Mouse (Mus musculus) kidney, embryonic 14.5 days (tissue): ENCODE measurements at regions not wholly inside any gene's neighbourhood (a gene's known extent, or its start where the extent isn't known, plus 50 kb on each side); places are given as distances from the start of the nearest gene placed in this dataset.
A peak's percentile ranks its signal among the peaks of the same experiment; 100 is the strongest.

ENCODE experiments used
- ATAC-seq: fragments of 200-750 bp; cut with Nextera tagmentation; 2 replicates; pipeline ENCODE4 v1.8.0; 2017; ENCODE audit warnings: moderate number of reproducible peaks, mild to moderate bottlenecking, moderate TSS enrichment, moderate library complexity; ENCODE audit not compliant: low FRiP score, low TSS enrichment
- H3K27ac ChIP-seq: fragments of 300-500 bp; sonication (generic); 2 replicates; pipeline ENCODE4 v1.5.1; 2014; ENCODE audit warnings: low read depth, mild to moderate bottlenecking, low read length, moderate library complexity, mixed read lengths
- H3K27me3 ChIP-seq: fragments of 300-500 bp; sonication (generic); 2 replicates; pipeline ENCODE4 v1.6.1; 2014; ENCODE audit warnings: mild to moderate bottlenecking, low read length; ENCODE audit not compliant: control insufficient read depth, insufficient read depth
- H3K36me3 ChIP-seq: fragments of 300-500 bp; sonication (generic); 2 replicates; pipeline ENCODE4 v1.6.1; 2014; ENCODE audit warnings: low read length, mixed read lengths; ENCODE audit not compliant: control insufficient read depth, insufficient read depth
- H3K4me1 ChIP-seq: fragments of 300-500 bp; sonication (generic); 2 replicates; pipeline ENCODE4 v1.6.1; 2014; ENCODE audit warnings: low read length, mixed read lengths; ENCODE audit not compliant: control insufficient read depth, insufficient read depth
- H3K4me2 ChIP-seq: fragments of 300-500 bp; sonication (generic); replicated peaks from 2 replicates; pipeline ENCODE4 v1.6.1; 2014; ENCODE audit warnings: low read depth, mild to moderate bottlenecking, low read length
- H3K4me3 ChIP-seq: fragments of 300-500 bp; sonication (generic); 2 replicates; pipeline ENCODE4 v1.5.1; 2014; ENCODE audit warnings: mild to moderate bottlenecking, low read length
- H3K9ac ChIP-seq: fragments of 300-500 bp; sonication (generic); 2 replicates; pipeline ENCODE4 v1.6.1; 2014; ENCODE audit warnings: low read depth, mild to moderate bottlenecking, low read length, moderate library complexity
- H3K9me3 ChIP-seq: fragments of 300-500 bp; sonication (generic); 2 replicates; pipeline ENCODE4 v1.6.1; 2016; ENCODE audit warnings: low read length; ENCODE audit not compliant: control insufficient read depth
- WGBS: fragments of 180-500 bp; shearing (Covaris S2); extraction: QIAGEN DNeasy Blood & Tissue Kit; methylation state at CpG from one replicate; pipeline ENCODE4 v1.1.7; 2014; 5-methylcytosine and 5-hydroxymethylcytosine counted together

DNA sequence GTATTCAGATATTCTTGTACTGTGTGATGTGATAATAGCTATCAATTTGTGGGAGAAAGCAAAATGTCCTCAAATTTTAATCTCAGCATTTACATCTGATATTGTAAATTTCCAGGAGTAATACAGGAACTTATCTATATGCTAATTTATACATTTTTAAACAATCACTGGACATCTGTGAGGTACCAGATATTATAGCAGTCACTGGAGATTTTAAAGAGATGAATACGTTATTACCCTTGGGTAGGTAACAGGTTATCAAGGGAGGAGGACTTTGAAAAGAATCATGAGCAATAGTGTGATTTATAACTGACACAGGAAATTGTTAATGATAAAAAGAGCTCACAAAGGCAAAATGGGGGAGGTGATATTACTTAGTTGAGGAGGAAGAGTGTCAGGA is 1466.0 kb upstream of the Lrrtm3 start:
- Histone ChIP-seq H3K4me1 (no peaks in the 10 kb centered on the region), H3K36me3 (no peaks in the 10 kb centered on the region), H3K4me3 (no peak overlapping the region), H3K27me3 (no peaks in the 10 kb centered on the region), H3K9ac (no peak overlapping the region), H3K4me2 (no peak overlapping the region), H3K27ac (no peak overlapping the region), H3K9me3 (no peaks in the 10 kb centered on the region)
- 52% methylated on average over 1 of the region's 1 CpGs for WGBS
- no peak for ATAC-seq

DNA sequence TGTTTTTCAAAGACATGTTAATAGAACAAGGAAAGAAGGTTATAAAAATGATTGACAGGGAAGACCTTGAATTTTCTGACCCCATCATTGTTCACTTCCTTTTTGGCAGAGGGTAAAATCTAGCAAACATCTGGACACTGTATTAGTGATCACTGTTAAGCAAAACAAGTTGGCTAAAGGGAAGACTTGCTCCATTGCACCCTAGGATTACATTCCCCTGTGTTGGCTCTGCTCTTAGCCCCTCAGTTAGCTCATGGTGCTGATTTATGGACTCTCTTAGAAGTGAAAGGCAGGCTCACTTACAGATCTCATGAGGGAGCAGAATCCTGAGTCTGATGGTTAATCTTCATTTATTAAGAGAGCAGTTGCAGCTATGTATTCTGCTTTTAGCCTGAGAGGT is 1452.1 kb upstream of the Lrrtm3 start:
- Histone ChIP-seq H3K4me2 (no peak overlapping the region), H3K27me3 (no peaks in the 10 kb centered on the region), H3K27ac (no peak overlapping the region), H3K4me1 (no peaks in the 10 kb centered on the region), H3K4me3 (no peak overlapping the region), H3K9ac (no peak overlapping the region), H3K9me3 (no peaks in the 10 kb centered on the region), H3K36me3 (no peaks in the 10 kb centered on the region)
- peak; percentile 98 for ATAC-seq
